Mouse (Mus musculus): ENCODE results near the gene Yod1. TPM values are rescaled to one million over a fixed set of nuclear protein-coding genes. Genes with fewer than 3 reads are reported as not detected.

Gene Yod1
- polyA plus RNA-seq (2012; fragmentation: generic; extraction: Trizol): 0.70 TPM

DNA sequence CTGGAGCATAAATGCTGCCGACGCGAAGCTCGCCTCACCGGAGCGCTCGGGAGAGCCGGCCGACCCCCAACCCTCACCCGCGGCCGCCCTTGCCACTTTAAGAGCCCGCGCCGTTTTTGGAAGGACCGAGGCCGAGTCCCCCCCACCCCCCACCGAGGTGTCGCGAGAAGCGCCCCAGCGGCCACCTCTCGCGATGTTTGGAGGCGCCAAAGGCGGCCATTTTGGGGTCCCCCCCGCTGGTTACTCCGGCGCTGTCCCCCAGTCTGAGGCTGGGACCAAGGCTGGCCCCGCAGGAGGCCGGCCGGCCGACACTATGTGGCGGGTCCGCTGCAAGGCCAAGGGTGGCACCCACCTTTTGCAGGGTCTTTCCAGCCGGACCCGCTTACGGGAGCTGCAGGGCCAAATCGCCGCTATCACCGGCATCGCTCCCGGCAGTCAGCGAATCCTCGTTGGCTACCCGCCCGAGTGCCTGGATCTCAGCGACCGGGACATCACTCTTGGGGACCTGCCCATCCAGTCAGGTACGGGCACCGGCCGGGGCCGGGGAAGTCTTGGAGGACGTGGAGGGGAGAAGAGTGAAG, at the start of gene Yod1:
Gene Yod1, plus strand, starts transcription at position 37 of the 581 bp plus-strand sequence.
- Histone ChIP-seq H3ac (ENCODE audit: control insufficient read depth, insufficient read length) (peak within 1 kb of the TSS; percentile 81), H3K36me3 (ENCODE audit: control insufficient read depth, insufficient read depth) (peaks cover 14% of the 10 kb centered on the region), H3K4me3 (peak within 1 kb of the TSS; percentile 99), H3K27me3 (ENCODE audit: control insufficient read depth, insufficient read depth, insufficient read length) (no peaks in the 10 kb centered on the region), H3K79me2 (ENCODE audit: control insufficient read depth, insufficient read depth) (peaks cover 53% of the 10 kb centered on the region), H3K4me2 (ENCODE audit: low read depth) (peak within 1 kb of the TSS; percentile 94)
- TF ChIP-seq MYOG (IDR thresholded peaks at IDR 0.05; ENCODE audit: control insufficient read depth in 1 of 3, insufficient read depth in 1 of 3, insufficient read length in 2 of 3, low read depth in 2 of 3) (peak in 1 of 3 experiments; percentile 2), TCF3 (IDR thresholded peaks at IDR 0.05; ENCODE audit: insufficient read length, low read depth) (no peak), REST (IDR thresholded peaks at IDR 0.05; ENCODE audit: insufficient read depth, insufficient read length) (no peak), USF1 (IDR thresholded peaks at IDR 0.05; ENCODE audit: low read depth) (no peak), MAX (IDR thresholded peaks at IDR 0.05; ENCODE audit: low read depth) (no peak), CEBPB (IDR thresholded peaks at IDR 0.05; ENCODE audit: insufficient read depth, poor library complexity, severe bottlenecking) (no peak), POLR2AphosphoS2 (IDR thresholded peaks at IDR 0.05; ENCODE audit: insufficient read length, low read depth) (peak; percentile 76), SRF (IDR thresholded peaks at IDR 0.05; ENCODE audit: control insufficient read depth, insufficient read length, low read depth) (no peak), E2F4 (IDR thresholded peaks at IDR 0.05; ENCODE audit: insufficient read depth) (peak; percentile 35), TCF12 (IDR thresholded peaks at IDR 0.05; ENCODE audit: insufficient read depth, poor library complexity, severe bottlenecking) (no peak), MYOD1 (IDR thresholded peaks at IDR 0.05; ENCODE audit: control insufficient read depth in 1 of 3, insufficient read length in 2 of 3, low read depth in 2 of 3) (no peak), POLR2A (IDR thresholded peaks at IDR 0.05; ENCODE audit: insufficient read length, low read depth) (peak; percentile 62)

DNA sequence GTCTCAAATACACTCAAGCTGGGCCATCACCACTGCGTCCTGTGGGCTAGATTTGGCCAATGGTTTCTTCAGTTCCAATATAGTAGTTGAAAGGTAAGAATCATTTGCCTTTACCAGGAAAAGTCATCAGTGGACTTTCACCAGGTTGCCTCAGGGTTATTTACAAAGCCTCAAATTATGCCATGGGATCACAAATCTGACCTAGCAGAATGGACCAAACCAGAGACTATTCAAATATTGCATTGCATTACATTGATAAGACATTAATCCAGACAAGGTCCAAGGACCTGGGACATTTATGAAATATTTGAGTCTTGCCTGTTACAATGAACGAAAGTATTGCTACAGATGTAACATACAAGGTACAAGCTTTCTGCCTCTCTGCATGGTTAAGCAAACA, 38.6 kb upstream of the Yod1 start:
- Histone ChIP-seq H3K36me3 (ENCODE audit: control insufficient read depth, insufficient read depth) (no peaks in the 10 kb centered on the region), H3K79me2 (ENCODE audit: control insufficient read depth, insufficient read depth) (no peaks in the 10 kb centered on the region), H3K4me2 (ENCODE audit: low read depth) (no peak overlapping the region), H3ac (ENCODE audit: control insufficient read depth, insufficient read length) (no peak overlapping the region), H3K4me3 (no peak overlapping the region), H3K27me3 (ENCODE audit: control insufficient read depth, insufficient read depth, insufficient read length) (no peaks in the 10 kb centered on the region)
- no peak for TF ChIP-seq POLR2A (IDR thresholded peaks at IDR 0.05; ENCODE audit: insufficient read length, low read depth)
- no peak for TF ChIP-seq CEBPB (IDR thresholded peaks at IDR 0.05; ENCODE audit: insufficient read depth, poor library complexity, severe bottlenecking)
- no peak for TF ChIP-seq USF1 (IDR thresholded peaks at IDR 0.05; ENCODE audit: low read depth)
- no peak for TF ChIP-seq MYOD1 (IDR thresholded peaks at IDR 0.05; ENCODE audit: control insufficient read depth in 1 of 3, insufficient read length in 2 of 3, low read depth in 2 of 3)
- no peak for TF ChIP-seq E2F4 (IDR thresholded peaks at IDR 0.05; ENCODE audit: insufficient read depth)

DNA sequence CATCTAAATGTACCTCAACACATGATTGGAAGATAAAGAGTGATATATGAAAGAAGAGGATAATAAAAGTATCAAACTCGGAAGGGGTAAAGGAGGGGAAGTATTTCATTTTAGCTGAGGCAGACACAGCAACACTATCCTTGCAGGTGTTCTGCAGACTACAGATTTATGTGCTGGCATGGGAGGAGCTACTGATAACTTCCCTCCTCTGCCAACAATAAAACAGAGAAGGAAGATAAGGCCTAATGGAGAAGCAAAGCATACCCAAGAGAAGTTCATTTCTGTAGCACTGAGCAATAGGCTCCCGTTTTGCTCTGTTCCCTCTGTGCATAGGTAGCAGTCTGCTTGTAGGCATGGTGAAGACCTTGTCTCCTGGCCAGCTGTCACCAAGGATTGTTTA, 36.1 kb upstream of the Yod1 start:
- Histone ChIP-seq H3K4me2 (ENCODE audit: low read depth) (no peak overlapping the region), H3K36me3 (ENCODE audit: control insufficient read depth, insufficient read depth) (no peaks in the 10 kb centered on the region), H3ac (ENCODE audit: control insufficient read depth, insufficient read length) (no peak overlapping the region), H3K4me3 (no peak overlapping the region), H3K79me2 (ENCODE audit: control insufficient read depth, insufficient read depth) (no peaks in the 10 kb centered on the region), H3K27me3 (ENCODE audit: control insufficient read depth, insufficient read depth, insufficient read length) (no peaks in the 10 kb centered on the region)
- TF ChIP-seq POLR2A (IDR thresholded peaks at IDR 0.05; ENCODE audit: insufficient read length, low read depth): no peak
- no peak for TF ChIP-seq E2F4 (IDR thresholded peaks at IDR 0.05; ENCODE audit: insufficient read depth)
- TF ChIP-seq REST (IDR thresholded peaks at IDR 0.05; ENCODE audit: insufficient read depth, insufficient read length): no peak
- TF ChIP-seq MYOG (IDR thresholded peaks at IDR 0.05; ENCODE audit: control insufficient read depth in 1 of 3, insufficient read depth in 1 of 3, insufficient read length in 2 of 3, low read depth in 2 of 3): no peak
- TF ChIP-seq POLR2AphosphoS2 (IDR thresholded peaks at IDR 0.05; ENCODE audit: insufficient read length, low read depth): no peak
- no peak for TF ChIP-seq USF1 (IDR thresholded peaks at IDR 0.05; ENCODE audit: low read depth)
- no peak for TF ChIP-seq CEBPB (IDR thresholded peaks at IDR 0.05; ENCODE audit: insufficient read depth, poor library complexity, severe bottlenecking)
- TF ChIP-seq TCF3 (IDR thresholded peaks at IDR 0.05; ENCODE audit: insufficient read length, low read depth): no peak
- no peak for TF ChIP-seq TCF12 (IDR thresholded peaks at IDR 0.05; ENCODE audit: insufficient read depth, poor library complexity, severe bottlenecking)
- no peak for TF ChIP-seq MYOD1 (IDR thresholded peaks at IDR 0.05; ENCODE audit: control insufficient read depth in 1 of 3, insufficient read length in 2 of 3, low read depth in 2 of 3)

DNA sequence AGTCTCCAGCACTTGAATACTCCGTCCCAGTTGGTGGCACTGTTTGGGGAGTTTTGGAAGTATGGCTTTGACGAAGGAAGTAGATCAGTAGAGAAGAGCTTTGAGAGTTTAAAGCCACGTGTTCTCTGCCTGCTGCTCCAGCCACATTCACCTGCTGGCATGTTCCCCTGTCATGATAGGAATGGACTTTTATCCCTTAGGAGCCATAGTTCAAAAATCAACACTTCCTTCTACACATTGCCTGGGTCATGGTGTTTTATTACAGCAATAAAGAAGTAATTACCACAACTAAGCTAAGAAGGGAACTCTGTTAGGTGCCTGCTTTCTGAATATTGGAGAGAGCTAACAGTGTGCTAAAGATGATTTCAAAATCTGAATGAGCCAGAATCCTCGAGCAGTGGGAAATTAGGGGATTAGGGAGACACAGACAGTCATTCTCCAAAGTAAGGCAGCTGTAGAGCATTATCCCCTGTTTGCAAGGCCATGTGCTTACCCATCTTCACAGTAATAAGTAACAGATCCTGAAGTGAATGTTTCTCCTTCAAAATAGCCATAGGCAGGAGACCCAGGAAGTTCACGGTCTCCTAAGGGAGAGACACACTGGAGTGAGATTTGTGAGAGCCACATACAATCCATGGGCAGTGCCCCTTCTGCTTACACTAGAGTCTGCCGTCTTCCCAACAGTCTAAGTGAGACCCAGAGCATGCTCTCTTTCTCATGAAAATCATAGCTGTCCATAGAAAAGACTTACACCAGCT, 35.3 kb upstream of the Yod1 start:
- no peak for TF ChIP-seq USF1 (IDR thresholded peaks at IDR 0.05; ENCODE audit: low read depth)
- TF ChIP-seq TCF12 (IDR thresholded peaks at IDR 0.05; ENCODE audit: insufficient read depth, poor library complexity, severe bottlenecking): no peak
- no peak for TF ChIP-seq TCF3 (IDR thresholded peaks at IDR 0.05; ENCODE audit: insufficient read length, low read depth)
- TF ChIP-seq REST (IDR thresholded peaks at IDR 0.05; ENCODE audit: insufficient read depth, insufficient read length): no peak
- TF ChIP-seq CEBPB (IDR thresholded peaks at IDR 0.05; ENCODE audit: insufficient read depth, poor library complexity, severe bottlenecking): no peak
- TF ChIP-seq E2F4 (IDR thresholded peaks at IDR 0.05; ENCODE audit: insufficient read depth): no peak
- no peak for TF ChIP-seq MYOG (IDR thresholded peaks at IDR 0.05; ENCODE audit: control insufficient read depth in 1 of 3, insufficient read depth in 1 of 3, insufficient read length in 2 of 3, low read depth in 2 of 3)
- no peak for TF ChIP-seq MAX (IDR thresholded peaks at IDR 0.05; ENCODE audit: low read depth)
- no peak for TF ChIP-seq POLR2A (IDR thresholded peaks at IDR 0.05; ENCODE audit: insufficient read length, low read depth)
- TF ChIP-seq POLR2AphosphoS2 (IDR thresholded peaks at IDR 0.05; ENCODE audit: insufficient read length, low read depth): no peak
- TF ChIP-seq MYOD1 (IDR thresholded peaks at IDR 0.05; ENCODE audit: control insufficient read depth in 1 of 3, insufficient read length in 2 of 3, low read depth in 2 of 3): no peak
- TF ChIP-seq SRF (IDR thresholded peaks at IDR 0.05; ENCODE audit: control insufficient read depth, insufficient read length, low read depth): no peak
- H3K4me3 ChIP-seq: no peak overlapping the region
- no peak overlapping the region for H3K4me2 ChIP-seq (ENCODE audit: low read depth)
- H3ac ChIP-seq (ENCODE audit: control insufficient read depth, insufficient read length): no peak overlapping the region
- H3K79me2 ChIP-seq (ENCODE audit: control insufficient read depth, insufficient read depth): no peaks in the 10 kb centered on the region
- no peaks in the 10 kb centered on the region for H3K27me3 ChIP-seq (ENCODE audit: control insufficient read depth, insufficient read depth, insufficient read length)
- no peaks in the 10 kb centered on the region for H3K36me3 ChIP-seq (ENCODE audit: control insufficient read depth, insufficient read depth)
